Mouse (Mus musculus) liver, embryonic 14.5 days (tissue): ENCODE measurements around the gene Kif6.

Experiments
- CTCF ChIP-seq: IDR thresholded peaks from 2 replicates; pipeline ENCODE4 v1.5.1; 2016; ENCODE audit warnings: antibody characterized with exemption, low read depth, control low read depth
- EP300 ChIP-seq: IDR thresholded peaks from 2 replicates; pipeline ENCODE4 v1.6.1; 2016; ENCODE audit warnings: antibody characterized with exemption, low read depth

- TF ChIP-seq CTCF (no peak), EP300 (no peak)
Observed at GRCm38 (mm10) chr17:49697220-49697619, 82.3 kb downstream of the Kif6 start.
